Mouse (Mus musculus) midbrain, embryonic 14.5 days (tissue): Measurements from ENCODE around the gene Eif4e1b. TPM values are rescaled to one million over a fixed set of nuclear protein-coding genes. Genes with fewer than 3 reads are reported as not detected.

Experiments
- ATAC-seq: fragments of 200-750 bp; cut with Nextera tagmentation; 2 replicates; pipeline ENCODE4 v1.8.0; 2017; ENCODE audit warnings: moderate number of reproducible peaks, moderate library complexity; ENCODE audit not compliant: low FRiP score, low TSS enrichment
- DNase-seq: peaks from one replicate; pipeline ENCODE4 v3.0.0-alpha.2; 2015
- H3K27ac ChIP-seq: fragments of 300-500 bp; sonication (generic); replicated peaks from 2 replicates; pipeline ENCODE4 v1.5.1; 2014; ENCODE audit warnings: mild to moderate bottlenecking, low read depth, low read length, moderate library complexity
- H3K27me3 ChIP-seq: fragments of 300-500 bp; sonication (generic); 2 replicates; pipeline ENCODE4 v1.6.1; 2014; ENCODE audit warnings: low read length, control low read depth, mixed read lengths; ENCODE audit not compliant: control insufficient read depth, insufficient read depth
- H3K36me3 ChIP-seq: fragments of 300-500 bp; sonication (generic); 2 replicates; pipeline ENCODE4 v1.6.1; 2014; ENCODE audit warnings: low read length, control low read depth; ENCODE audit not compliant: control insufficient read depth, insufficient read depth
- H3K4me1 ChIP-seq: fragments of 300-500 bp; sonication (generic); 2 replicates; pipeline ENCODE4 v1.6.1; 2014; ENCODE audit warnings: mild to moderate bottlenecking, antibody characterized with exemption, low read length, control low read depth; ENCODE audit not compliant: control insufficient read depth, insufficient read depth
- H3K4me2 ChIP-seq: fragments of 300-500 bp; sonication (generic); 2 replicates; pipeline ENCODE4 v1.6.1; 2014; ENCODE audit warnings: mild to moderate bottlenecking, low read length, moderate library complexity
- H3K4me3 ChIP-seq: fragments of 300-500 bp; sonication (generic); replicated peaks from 2 replicates; pipeline ENCODE4 v1.5.1; 2014; ENCODE audit warnings: low read depth, low read length
- H3K9ac ChIP-seq: fragments of 300-500 bp; sonication (generic); replicated peaks from 2 replicates; pipeline ENCODE4 v1.6.1; 2014; ENCODE audit warnings: mild to moderate bottlenecking, low read length, moderate library complexity
- H3K9me3 ChIP-seq: fragments of 300-500 bp; sonication (generic); 2 replicates; pipeline ENCODE4 v1.6.1; 2016; ENCODE audit warnings: low read length, control low read depth, mixed read lengths; ENCODE audit not compliant: control insufficient read depth
- WGBS: fragments of 180-500 bp; shearing (Covaris S2); extraction: QIAGEN DNeasy Blood & Tissue Kit; methylation state at CpG from one replicate; pipeline ENCODE4 v1.1.7; 2014; 5-methylcytosine and 5-hydroxymethylcytosine counted together
- polyA plus RNA-seq: library from polyadenylated mRNA; unstranded; fragments of >200 nt; fragmentation: Nextera tagmentation; extraction: Ambion mirVana; gene quantifications from 2 replicates; pipeline ENCODE4 v1.2.1, GENCODE M21; 2014

The Eif4e1b gene
- polyA plus RNA-seq, 1 experiment from 2014 or later, result not detected

- peaks cover 7% of the 10 kb centered on the region for H3K4me1 ChIP-seq
- H3K4me2 ChIP-seq, result peak overlapping the region; percentile 95
- H3K9me3 ChIP-seq, result no peaks in the 10 kb centered on the region
- H3K9ac ChIP-seq, result peak overlapping the region; percentile 55
- ATAC-seq (peak; percentile 36; the same call in 1 of the 2 replicates), DNase-seq (peak; percentile 66)
- WGBS, result 2% methylated on average over 38 of the region's 38 CpGs
- peak overlapping the region; percentile 51 for H3K4me3 ChIP-seq
- no peak overlapping the region for H3K27ac ChIP-seq
- H3K36me3 ChIP-seq, result no peaks in the 10 kb centered on the region
- H3K27me3 ChIP-seq, result peaks cover 6% of the 10 kb centered on the region; the same call in 1 of the 2 replicates
Observed at GRCm38 (mm10) chr13:54789561-54790397, 6.0 kb downstream of the Eif4e1b start.

- 17% methylated on average over 21 of the region's 21 CpGs for WGBS
- Histone ChIP-seq H3K9me3 (no peaks in the 10 kb centered on the region), H3K4me2 (no peak overlapping the region), H3K4me1 (peaks cover 7% of the 10 kb centered on the region), H3K27ac (no peak overlapping the region), H3K27me3 (peaks cover 6% of the 10 kb centered on the region; the same call in 1 of the 2 replicates), H3K4me3 (no peak overlapping the region), H3K36me3 (no peaks in the 10 kb centered on the region), H3K9ac (no peak overlapping the region)
- DNase-seq, result peak; percentile 22
- no peak for ATAC-seq
Observed at GRCm38 (mm10) chr13:54792259-54793230, 8.7 kb downstream of the Eif4e1b start.

- Histone ChIP-seq H3K27me3 (peaks cover 6% of the 10 kb centered on the region; the same call in 1 of the 2 replicates), H3K27ac (no peak overlapping the region)
- ATAC-seq, result no peak
Observed at GRCm38 (mm10) chr13:54794002-54794577, 10.3 kb downstream of the Eif4e1b start.

GRCm38 (mm10) chr13:54794843-54795242 is 11.0 kb downstream of the Eif4e1b start:
- peaks cover 5% of the 10 kb centered on the region for H3K4me1 ChIP-seq
- H3K27ac ChIP-seq, result no peak overlapping the region
- H3K36me3 ChIP-seq, result no peaks in the 10 kb centered on the region
- DNase-seq (no peak), ATAC-seq (no peak)
- H3K27me3 ChIP-seq, result peaks cover 6% of the 10 kb centered on the region; the same call in 1 of the 2 replicates
- no peak overlapping the region for H3K9ac ChIP-seq
- H3K4me2 ChIP-seq, result no peak overlapping the region
- WGBS, result 40% methylated on average over 5 of the region's 5 CpGs
- no peaks in the 10 kb centered on the region for H3K9me3 ChIP-seq
- no peak overlapping the region for H3K4me3 ChIP-seq

More at GRCm38 (mm10) chr13:54794002-54794577, 10.3 kb downstream of the Eif4e1b start:
- H3K4me3 ChIP-seq, result no peak overlapping the region
- DNase-seq, result no peak
- WGBS, result 80% methylated on average over 16 of the region's 16 CpGs
- H3K9ac ChIP-seq, result no peak overlapping the region
- H3K4me1 ChIP-seq, result peaks cover 7% of the 10 kb centered on the region
- no peak overlapping the region for H3K4me2 ChIP-seq
- no peaks in the 10 kb centered on the region for H3K9me3 ChIP-seq
- no peaks in the 10 kb centered on the region for H3K36me3 ChIP-seq

- WGBS, result 42% methylated on average over 4 of the region's 4 CpGs
- H3K27me3 ChIP-seq, result no peaks in the 10 kb centered on the region
- no peak for ATAC-seq
Observed at GRCm38 (mm10) chr13:54797356-54797755, 13.6 kb downstream of the Eif4e1b start.

GRCm38 (mm10) chr13:54797861-54798643 is 14.3 kb downstream of the Eif4e1b start:
- WGBS, result 86% methylated on average over 16 of the region's 16 CpGs
- Histone ChIP-seq H3K9me3 (no peaks in the 10 kb centered on the region), H3K27me3 (no peaks in the 10 kb centered on the region), H3K4me1 (no peaks in the 10 kb centered on the region), H3K4me2 (no peak overlapping the region), H3K9ac (no peak overlapping the region), H3K36me3 (no peaks in the 10 kb centered on the region), H3K27ac (no peak overlapping the region), H3K4me3 (no peak overlapping the region)
- DNase-seq, result no peak
- ATAC-seq, result no peak

More at GRCm38 (mm10) chr13:54797356-54797755, 13.6 kb downstream of the Eif4e1b start:
- no peaks in the 10 kb centered on the region for H3K4me1 ChIP-seq
- H3K4me2 ChIP-seq, result no peak overlapping the region
- no peak overlapping the region for H3K27ac ChIP-seq
- no peak overlapping the region for H3K4me3 ChIP-seq
- DNase-seq, result peak; percentile 85
- H3K9me3 ChIP-seq, result no peaks in the 10 kb centered on the region
- H3K9ac ChIP-seq, result no peak overlapping the region
- no peaks in the 10 kb centered on the region for H3K36me3 ChIP-seq

- Histone ChIP-seq H3K27ac (no peak overlapping the region), H3K36me3 (no peaks in the 10 kb centered on the region), H3K4me1 (no peaks in the 10 kb centered on the region), H3K4me2 (no peak overlapping the region), H3K4me3 (no peak overlapping the region), H3K9me3 (no peaks in the 10 kb centered on the region), H3K27me3 (no peaks in the 10 kb centered on the region), H3K9ac (no peak overlapping the region)
- no peak for ATAC-seq
- WGBS, result 82% methylated on average over 10 of the region's 10 CpGs
- DNase-seq, result no peak
Observed at GRCm38 (mm10) chr13:54798740-54799139, 14.9 kb downstream of the Eif4e1b start.

GRCm38 (mm10) chr13:54799701-54800100 is 15.9 kb downstream of the Eif4e1b start:
- Histone ChIP-seq H3K4me3 (no peak overlapping the region), H3K4me1 (no peaks in the 10 kb centered on the region), H3K36me3 (no peaks in the 10 kb centered on the region), H3K9ac (no peak overlapping the region), H3K27me3 (no peaks in the 10 kb centered on the region), H3K4me2 (no peak overlapping the region), H3K9me3 (no peaks in the 10 kb centered on the region), H3K27ac (no peak overlapping the region)
- DNase-seq (peak; percentile 94), ATAC-seq (no peak; the same call in 1 of the 2 replicates)
- WGBS, result 22% methylated on average over 9 of the region's 9 CpGs
